Mouse (Mus musculus): ENCODE results near the gene Dcaf7.
A peak's percentile ranks its signal among the peaks of the same experiment; 100 is the strongest.

DNA sequence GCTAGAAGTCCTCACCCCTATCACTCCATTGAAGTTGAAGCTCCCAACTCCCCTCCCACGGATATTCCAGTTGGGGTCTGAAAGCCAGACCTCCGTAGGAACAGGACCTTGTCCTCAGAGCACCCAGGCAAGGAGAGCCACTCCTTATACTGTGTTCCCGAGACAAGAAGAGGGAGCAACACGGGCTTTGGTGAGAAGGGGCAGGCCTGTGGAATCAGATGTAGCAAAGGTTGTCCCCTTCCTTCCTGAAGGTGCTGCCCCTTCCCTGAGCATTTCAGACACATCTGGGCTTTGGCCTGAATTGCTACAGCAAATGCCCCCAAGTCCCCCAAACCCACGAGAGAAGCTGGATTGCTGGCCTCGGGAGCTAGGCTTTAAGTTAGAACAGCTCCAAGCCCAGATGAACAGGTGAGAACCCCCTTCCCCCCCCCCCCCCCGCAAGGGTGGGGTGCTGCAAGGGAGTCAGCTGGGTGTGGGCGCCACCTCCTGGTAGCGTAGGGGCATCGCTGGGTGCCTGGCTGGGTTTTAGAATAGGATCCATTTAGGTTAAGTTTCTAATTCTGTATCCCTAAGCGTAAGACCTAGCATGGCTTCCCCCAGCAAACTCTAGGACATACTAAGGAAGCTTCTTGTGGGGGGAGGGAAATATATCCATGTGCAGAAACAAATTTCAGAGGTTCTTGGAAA, 10.1 kb upstream of the Dcaf7 start:
- no peak for TF ChIP-seq EP300 (IDR thresholded peaks at IDR 0.05; ENCODE audit: low read depth)
- TF ChIP-seq CTCF (IDR thresholded peaks at IDR 0.05; ENCODE audit: low read depth), result peak; percentile 71

All from heart, postnatal 0 days (tissue).